Comparison of ENCODE assay signal across 9 mouse cellular contexts in genomic region chr17:31789068-31789583, GRCm38 (mm10).
DNase-seq lines count a peak whose midpoint lies in the region; ATAC-seq and TF ChIP-seq lines count a peak whose summit lies in the region.
"Had no signal": no experiment of that assay in that cellular context is flagged by ENCODE, and none has a peak within 500 bp of the region (broad histone marks: within the 10 kb centered on the region; RNA-seq: fewer than 3 reads in every experiment).

No protein-coding gene starts in this region.

- ATAC-seq in hindbrain, postnatal 0 days = no peak
- no peak for ATAC-seq in midbrain, embryonic 16.5 days

- no peak overlapping the region for H3K4me3 ChIP-seq in kidney, adult 2 months (ENCODE audit: insufficient read depth, low read depth, low read length)
- no peak overlapping the region for H3K4me3 ChIP-seq in hindbrain, postnatal 0 days (ENCODE audit: low read length)
- no peak overlapping the region for H3K4me3 ChIP-seq in midbrain, embryonic 16.5 days (ENCODE audit: low read depth, low read length)
- H3K4me3 ChIP-seq: hindbrain, embryonic 15.5 days had no signal

- no peaks in the 10 kb centered on the region for H3K36me3 ChIP-seq in kidney, adult 2 months (ENCODE audit: control insufficient read depth, insufficient read depth, low read length)
- no peaks in the 10 kb centered on the region for H3K36me3 ChIP-seq in hindbrain, postnatal 0 days (ENCODE audit: insufficient read depth, low read length)
- H3K36me3 ChIP-seq in midbrain, embryonic 16.5 days (ENCODE audit: control insufficient read depth, insufficient read depth, low read length) = no peaks in the 10 kb centered on the region
- H3K36me3 ChIP-seq: hindbrain, embryonic 15.5 days had no signal

- H3K27me3 ChIP-seq in kidney, adult 2 months (replicated peaks; ENCODE audit: control insufficient read depth, insufficient read depth, low read length) = no peaks in the 10 kb centered on the region
- peaks cover 3% of the 10 kb centered on the region; the same call in 1 of the 2 replicates for H3K27me3 ChIP-seq in hindbrain, postnatal 0 days (ENCODE audit: insufficient read depth, low read length)
- H3K27me3 ChIP-seq in midbrain, embryonic 16.5 days (ENCODE audit: control insufficient read depth, insufficient read depth, low read depth, low read length) = no peaks in the 10 kb centered on the region
- H3K27me3 ChIP-seq: hindbrain, embryonic 15.5 days had no signal

- H3K9ac ChIP-seq in hindbrain, postnatal 0 days (replicated peaks; ENCODE audit: low read length) = no peak overlapping the region
- H3K9ac ChIP-seq in midbrain, embryonic 16.5 days (ENCODE audit: low read depth, low read length) = no peak overlapping the region
- H3K9ac ChIP-seq: hindbrain, embryonic 15.5 days had no signal

- WGBS in kidney, adult 2 months = 51% methylated on average over 9 of the region's 9 CpGs
- WGBS in hindbrain, postnatal 0 days = 78% methylated on average over 9 of the region's 9 CpGs
- WGBS in midbrain, embryonic 16.5 days = 81% methylated on average over 9 of the region's 9 CpGs

- no peak for TF ChIP-seq CTCF in kidney, adult 2 months (conservative IDR thresholded peaks at IDR 0.05; ENCODE audit: insufficient read depth, insufficient read length, low read depth, low read length)
- no peak for TF ChIP-seq CTCF in hindbrain, postnatal 0 days (IDR thresholded peaks at IDR 0.05; ENCODE audit: low read depth)

- H3K4me1 ChIP-seq in kidney, adult 2 months (ENCODE audit: control insufficient read depth, insufficient read depth, low read length) = peaks cover 36% of the 10 kb centered on the region
- peaks cover 18% of the 10 kb centered on the region for H3K4me1 ChIP-seq in hindbrain, postnatal 0 days (ENCODE audit: insufficient read depth, low read length)
- H3K4me1 ChIP-seq in midbrain, embryonic 16.5 days (ENCODE audit: control insufficient read depth, insufficient read depth, low read length) = peaks cover 18% of the 10 kb centered on the region

- H3K4me2 ChIP-seq in hindbrain, postnatal 0 days (ENCODE audit: low read depth, low read length) = no peak overlapping the region
- H3K4me2 ChIP-seq in midbrain, embryonic 16.5 days (ENCODE audit: low read length) = no peak overlapping the region
- H3K4me2 ChIP-seq: hindbrain, embryonic 15.5 days had no signal

- peak; percentile 88 for DNase-seq in kidney, adult 2 months
- no peak for DNase-seq in kidney, postnatal 14 days
- peak; percentile 38 for DNase-seq in ES-CJ7 (ENCODE audit: low read depth, low spot score)
- DNase-seq in hindbrain, postnatal 0 days (ENCODE audit: low spot score) = no peak
- no peak for DNase-seq in urinary bladder, postnatal 4 days (ENCODE audit: low spot score in 2 of 2)
- DNase-seq in gastrocnemius, postnatal 10 days = no peak
- no peak for DNase-seq in layer of hippocampus, adult 11-12 months (ENCODE audit: low spot score)

- TF ChIP-seq POLR2A in kidney, adult 2 months (IDR thresholded peaks at IDR 0.05; ENCODE audit: low read depth, low read length) = no peak

- no peaks in the 10 kb centered on the region for H3K9me3 ChIP-seq in hindbrain, postnatal 0 days (ENCODE audit: low read length)
- no peaks in the 10 kb centered on the region for H3K9me3 ChIP-seq in midbrain, embryonic 16.5 days (replicated peaks; ENCODE audit: control insufficient read depth, low read length, poor library complexity, severe bottlenecking)
- H3K9me3 ChIP-seq: hindbrain, embryonic 15.5 days had no signal

- H3K27ac ChIP-seq in kidney, adult 2 months (ENCODE audit: insufficient read depth, low read depth, low read length) = peak overlapping the region; percentile 12; the same call in 1 of the 2 replicates
- peak overlapping the region; percentile 29; the same call in 1 of the 2 replicates for H3K27ac ChIP-seq in hindbrain, postnatal 0 days
- H3K27ac ChIP-seq in midbrain, embryonic 16.5 days (ENCODE audit: low read length) = 0 out of 2 replicates have a peak overlapping the region, but pooled peaks have one; percentile 44

Comparison
In these comparisons a context has a peak if more than half of its experiments do, and no peak if none do; other contexts are left out.
1. DNase-seq: peak in kidney, adult 2 months (single experiment) and ES-CJ7 (single experiment); none in kidney, postnatal 14 days (single experiment), hindbrain, postnatal 0 days (single experiment), urinary bladder, postnatal 4 days (0 of 2), gastrocnemius, postnatal 10 days (single experiment) and layer of hippocampus, adult 11-12 months (single experiment).
2. Peak in every context shown above with its lines, with median percentiles within 50 percentile points of each other: H3K27ac ChIP-seq.